Mouse (Mus musculus) duodenum, adult 2 months (tissue): ENCODE results near the gene 1700123O20Rik. TPM values are rescaled to one million over a fixed set of nuclear protein-coding genes. Genes with fewer than 3 reads are reported as not detected.

Experiments
- polyA plus RNA-seq: library from polyadenylated mRNA; depleted of rRNA; stranded (reverse); fragments of >200 nt; gene quantifications from 2 replicates; pipeline ENCODE4 v1.2.3, GENCODE M21; 2012; ENCODE audit warnings: low replicate concordance; rRNA removed

1700123O20Rik gene
- 25.6 and 33.7 TPM in 2 replicates for polyA plus RNA-seq

DNA sequence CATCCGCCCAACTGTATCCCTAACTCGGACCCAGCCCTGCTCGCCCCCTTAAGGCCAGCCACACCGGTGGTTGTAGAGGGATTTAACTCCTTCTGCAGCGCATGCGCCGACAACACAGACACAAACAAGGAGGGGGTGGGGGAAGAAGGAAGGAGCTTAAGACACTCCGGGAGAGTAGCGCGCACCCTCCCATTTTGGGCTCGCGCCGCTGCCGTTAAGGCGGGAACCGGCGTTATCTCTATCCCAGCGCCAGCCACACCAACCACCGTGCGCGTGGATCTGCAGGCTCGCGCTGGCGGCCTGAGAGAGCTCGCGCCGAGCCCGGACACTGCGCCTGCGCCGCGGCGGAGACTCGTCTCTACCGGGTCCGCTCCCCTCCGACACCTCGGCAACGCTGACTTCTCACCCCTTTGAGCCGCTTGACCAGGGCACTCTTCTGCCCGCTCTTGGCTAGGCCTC, at the start of gene 1700123O20Rik:
1700123O20Rik (plus strand) TSS at position 154 of the 459 bp plus-strand sequence.

DNA sequence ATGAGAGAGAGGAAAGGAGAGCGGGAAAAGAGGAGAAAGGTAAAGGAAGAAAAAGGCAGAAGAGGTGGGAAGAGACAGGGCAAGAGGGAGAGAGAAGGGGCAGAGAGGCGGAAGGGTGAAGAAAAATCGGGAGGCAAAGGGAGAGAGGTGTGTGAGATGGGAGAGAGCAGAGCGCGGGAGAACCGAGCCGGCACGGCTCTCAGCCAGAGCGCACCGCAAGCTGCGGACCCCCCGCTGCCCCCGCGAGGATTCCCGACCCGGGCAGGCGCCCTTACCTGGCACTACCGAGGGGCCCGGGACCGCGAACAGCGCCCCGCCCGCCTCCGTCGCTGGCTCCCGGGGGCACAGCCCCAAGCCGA, 45.1 kb upstream of the 1700123O20Rik start, which contains the start of gene Gm17606:
Gm17606 (plus strand) TSS at position 7 of the 359 bp plus-strand sequence.

DNA sequence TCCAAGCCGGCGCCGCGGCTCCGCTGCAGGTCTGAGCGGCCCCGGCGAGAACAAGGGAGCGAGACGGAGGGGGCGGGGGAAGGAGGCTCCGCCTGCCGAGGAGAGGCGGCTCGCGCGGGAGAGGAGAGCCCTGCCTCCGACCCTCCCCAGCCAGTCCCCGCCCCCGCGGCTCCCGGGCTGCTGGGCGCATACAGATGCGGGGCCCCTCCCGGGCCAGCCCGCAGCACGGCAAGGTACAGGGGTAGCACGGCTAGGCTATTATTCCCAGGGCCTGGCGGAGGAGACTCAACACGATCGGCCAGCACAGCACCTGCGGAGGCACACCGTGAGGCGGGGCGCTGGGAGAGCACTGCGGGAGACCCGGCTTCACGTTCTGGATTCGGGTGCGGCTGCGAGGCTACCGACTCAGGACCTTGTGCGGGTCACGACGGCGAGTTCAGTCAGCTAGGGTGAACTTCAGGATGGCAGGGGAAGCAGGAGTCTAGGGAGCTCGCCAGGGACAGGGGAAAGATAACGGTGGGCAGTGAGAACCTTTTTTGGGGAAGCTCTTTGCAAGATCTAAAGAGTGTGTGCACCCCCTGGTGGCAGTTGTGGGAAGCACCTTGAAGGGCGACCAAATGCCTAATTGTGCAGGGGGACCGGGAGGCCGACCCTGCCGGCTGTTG, 44.6 kb upstream of the 1700123O20Rik start, which contains the start of gene Cdh24:
Cdh24 (minus strand) TSS at position 60 of the 665 bp plus-strand sequence.

GRCm38 (mm10) chr14:54686522-54687143, 617 bp downstream of the 1700123O20Rik start, which contains the start of gene Acin1:
Acin1 (minus strand) TSS chr14:54686931.

GRCm38 (mm10) chr14:54698733-54699132, 12.7 kb downstream of the 1700123O20Rik start, which contains the start of gene Gm29776:
Gm29776 (minus strand) TSS chr14:54698833.

DNA sequence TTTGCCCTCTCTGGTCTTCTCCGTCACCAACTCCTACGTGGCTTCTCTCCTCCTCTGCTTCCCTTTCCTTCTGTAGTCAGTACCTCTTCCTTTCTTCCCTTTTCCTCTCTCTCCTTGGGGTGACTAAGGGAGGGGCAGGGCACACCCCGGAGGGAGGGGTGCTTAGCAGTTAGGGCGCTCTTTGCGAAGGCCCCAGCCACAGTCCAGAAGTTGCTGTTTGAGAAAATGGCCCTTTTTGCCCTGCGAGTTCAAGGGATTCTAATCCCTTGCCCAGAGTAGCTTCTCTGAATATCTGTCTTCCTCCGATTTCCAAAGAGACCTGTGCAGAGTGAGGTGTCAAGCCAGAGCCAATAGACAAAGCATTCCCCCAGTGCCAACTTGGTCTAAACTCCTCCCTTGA, 26.1 kb downstream of the 1700123O20Rik start, which contains the start of gene Cebpe:
Cebpe (minus strand) TSS at position 101 of the 400 bp plus-strand sequence.

Other genes with a start within 250 kb of the 1700123O20Rik start
- 234 and 458 TPM in 2 replicates for gene Lrp10, start 222.1 kb upstream of the 1700123O20Rik start, polyA plus RNA-seq
- gene Rem2, start 210.1 kb upstream of the 1700123O20Rik start, polyA plus RNA-seq: 0.16 and 0.18 TPM in 2 replicates
- 8.3 and 21.4 TPM in 2 replicates for gene Prmt5, start 168.7 kb upstream of the 1700123O20Rik start, polyA plus RNA-seq
- gene Haus4, start 131.6 kb upstream of the 1700123O20Rik start, polyA plus RNA-seq: 8.0 and 8.5 TPM in 2 replicates
- 2.8 and 3.3 TPM in 2 replicates for gene Ajuba, start 108.7 kb upstream of the 1700123O20Rik start, polyA plus RNA-seq
- gene 4931414P19Rik, start 80.2 kb upstream of the 1700123O20Rik start, polyA plus RNA-seq: 4.0 and 6.6 TPM in 2 replicates
- 131 and 140 TPM in 2 replicates for gene Psmb5, start 68.2 kb upstream of the 1700123O20Rik start, polyA plus RNA-seq
- 0.02 TPM in 1 of 2 replicates, not detected in the other for gene Psmb11, start 64.8 kb upstream of the 1700123O20Rik start, polyA plus RNA-seq
- not detected in 2 replicates for gene Gm17606, start 45.3 kb upstream of the 1700123O20Rik start, polyA plus RNA-seq
- gene Cdh24, start 44.9 kb upstream of the 1700123O20Rik start, polyA plus RNA-seq: 5.7 and 7.8 TPM in 2 replicates
- gene Acin1, start 715 bp downstream of the 1700123O20Rik start, polyA plus RNA-seq: 48.2 and 68.8 TPM in 2 replicates
- 0.04 and 0.23 TPM in 2 replicates for gene Gm29776, start 12.6 kb downstream of the 1700123O20Rik start, polyA plus RNA-seq
- 2.4 and 8.7 TPM in 2 replicates for gene Cebpe, start 26.0 kb downstream of the 1700123O20Rik start, polyA plus RNA-seq
- 45.5 and 192 TPM in 2 replicates for gene Slc7a8, start 95.7 kb downstream of the 1700123O20Rik start, polyA plus RNA-seq
- not detected in 2 replicates for gene Rnf212b, start 127.9 kb downstream of the 1700123O20Rik start, polyA plus RNA-seq
- gene Homez, start 184.7 kb downstream of the 1700123O20Rik start, polyA plus RNA-seq: 1.5 and 2.0 TPM in 2 replicates
- gene Ppp1r3e, start 191.3 kb downstream of the 1700123O20Rik start, polyA plus RNA-seq: 15.5 and 18.2 TPM in 2 replicates
- 31.3 and 48.5 TPM in 2 replicates for gene Bcl2l2, start 197.2 kb downstream of the 1700123O20Rik start, polyA plus RNA-seq
- gene Gm20521, start 197.2 kb downstream of the 1700123O20Rik start, polyA plus RNA-seq: 10.4 and 10.8 TPM in 2 replicates
- 34.7 and 37.9 TPM in 2 replicates for gene Pabpn1, start 206.3 kb downstream of the 1700123O20Rik start, polyA plus RNA-seq
- gene Slc22a17, start 226.9 kb downstream of the 1700123O20Rik start, polyA plus RNA-seq: 16.9 and 36.0 TPM in 2 replicates
- gene Efs, start 239.9 kb downstream of the 1700123O20Rik start, polyA plus RNA-seq: 4.4 and 8.0 TPM in 2 replicates
- 0.92 TPM in 1 of 2 replicates, not detected in the other for gene Il25, start 246.5 kb downstream of the 1700123O20Rik start, polyA plus RNA-seq